Mouse (Mus musculus): Measurements from ENCODE around the gene Ugt1a2.

DNA sequence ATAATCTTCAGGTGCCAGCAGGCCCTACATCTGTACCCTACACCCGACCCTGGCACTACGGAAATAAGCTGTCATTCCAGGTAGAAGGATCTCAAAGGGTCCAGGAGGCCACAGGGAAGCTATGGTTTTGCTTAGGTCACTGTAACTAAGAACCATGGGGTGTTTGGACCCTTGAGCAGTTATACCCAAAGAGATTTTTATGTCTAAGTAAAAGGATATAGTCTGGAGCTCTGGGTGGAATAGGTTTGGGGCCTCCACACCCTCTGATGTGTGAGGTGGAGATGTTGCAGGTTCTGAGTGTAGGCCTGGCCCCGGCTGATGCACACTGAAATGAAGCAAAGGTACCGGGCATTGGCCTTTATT is 33.8 kb downstream of the Ugt1a2 start:
- no peak for TF ChIP-seq CTCF (IDR thresholded peaks at IDR 0.05; ENCODE audit: low read depth, low read length)
- TF ChIP-seq POLR2A (IDR thresholded peaks at IDR 0.05; ENCODE audit: extremely low read depth, insufficient read depth, low read length) = no peak

Measured in liver, adult 2 months (tissue).